Mouse (Mus musculus) lung, adult 2 months (tissue): ENCODE results near the gene Ndufa4. TPM values are rescaled to one million over a fixed set of nuclear protein-coding genes. Genes with fewer than 3 reads are reported as not detected.
"Not testable (repeated sequence)": the region's sequence is repeated elsewhere in the genome, so short reads cannot be mapped to it uniquely, and the experiment has no call there.

Source experiments
- DNase-seq: peaks from one replicate; pipeline ENCODE4 v3.0.0; 2022
- H3K4me1 ChIP-seq: fragments of 200-500 bp; 2 replicates; pipeline ENCODE4 v1.6.1; 2011; ENCODE audit warnings: low read length; ENCODE audit not compliant: control insufficient read depth, insufficient read depth
- H3K4me3 ChIP-seq: fragments of 200-500 bp; replicated peaks from 2 replicates; pipeline ENCODE3; 2011; ENCODE audit warnings: low read depth, mild to moderate bottlenecking, control low read depth, low read length; ENCODE audit errors: extremely low read depth
- CTCF ChIP-seq: fragments of 200-500 bp; IDR thresholded peaks from 2 replicates; pipeline ENCODE4 v1.5.1; 2011; ENCODE audit warnings: mild to moderate bottlenecking, low read length, control low read depth; ENCODE audit not compliant: insufficient read depth
- POLR2A ChIP-seq: fragments of 200-500 bp; IDR thresholded peaks from 2 replicates; pipeline ENCODE4 v1.6.1; 2011; ENCODE audit warnings: low read depth, mild to moderate bottlenecking, control low read depth, low read length, borderline replicate concordance; ENCODE audit errors: extremely low read depth
- WGBS: fragments of 180-500 bp; shearing (Covaris S2); methylation state at CpG from one replicate; pipeline ENCODE4 v1.1.7; 2018; 5-methylcytosine and 5-hydroxymethylcytosine counted together
- polyA plus RNA-seq: library from polyadenylated mRNA; depleted of rRNA; stranded (reverse); fragments of >200 nt; gene quantifications from 2 replicates; pipeline ENCODE4 v1.2.3, GENCODE M21; 2012; rRNA removed

Gene Ndufa4
- polyA plus RNA-seq, 1 experiment: 373 TPM

DNA sequence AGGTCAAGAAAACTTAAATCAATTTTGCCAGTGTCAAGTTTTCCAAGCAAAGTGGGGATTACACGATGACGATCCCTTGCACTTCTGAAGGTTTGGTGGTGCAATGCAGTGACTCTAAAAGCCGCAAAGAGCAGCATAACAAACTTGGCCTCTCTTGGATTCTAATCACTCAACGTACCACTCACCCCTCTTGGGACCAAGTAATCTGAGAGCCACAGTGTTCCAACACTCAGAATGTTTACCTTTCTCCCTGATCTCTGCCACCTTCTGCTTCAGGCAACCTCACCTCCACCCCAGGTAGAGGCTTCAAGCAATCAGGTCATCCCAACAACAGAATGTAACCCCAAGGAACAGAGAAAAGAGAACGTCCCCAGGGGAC lies 418 bp downstream of the Ndufa4 start:
- no peak for DNase-seq
- Histone ChIP-seq H3K4me3 (peak overlapping the region; percentile 100), H3K4me1 (peaks cover 6% of the 10 kb centered on the region)
- TF ChIP-seq CTCF: no peak
- TF ChIP-seq POLR2A: no peak
- WGBS: under 1% methylated on average over 5 of the region's 5 CpGs

DNA sequence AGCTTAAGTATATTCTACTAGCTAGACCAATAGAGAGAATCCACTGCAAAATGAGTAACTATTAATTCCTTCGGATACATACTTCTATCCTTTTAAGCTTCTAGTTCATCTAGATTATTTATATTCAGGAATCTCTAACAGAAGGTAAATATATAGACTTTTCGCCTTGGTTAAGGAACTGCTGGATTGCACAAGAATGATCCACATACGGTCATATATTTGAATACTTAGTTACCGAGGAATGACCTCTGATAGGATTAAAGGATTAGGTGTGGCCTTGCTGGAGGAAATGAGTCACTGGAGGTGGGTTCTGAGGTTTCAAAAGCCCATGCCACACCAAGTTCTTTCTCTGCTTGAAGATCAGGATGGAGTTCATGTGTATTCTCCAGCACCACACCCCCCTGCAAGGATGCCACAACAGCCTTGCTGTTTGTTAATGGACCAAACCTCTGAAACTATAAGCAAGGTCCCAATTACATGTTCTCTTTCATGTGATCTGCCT lies 6.4 kb downstream of the Ndufa4 start:
- DNase-seq: no peak
- no peaks in the 10 kb centered on the region for H3K4me1 ChIP-seq
- no peak for TF ChIP-seq CTCF
- TF ChIP-seq POLR2A: no peak
- no peak overlapping the region for H3K4me3 ChIP-seq
- WGBS: 84% methylated on average over 4 of the region's 4 CpGs

DNA sequence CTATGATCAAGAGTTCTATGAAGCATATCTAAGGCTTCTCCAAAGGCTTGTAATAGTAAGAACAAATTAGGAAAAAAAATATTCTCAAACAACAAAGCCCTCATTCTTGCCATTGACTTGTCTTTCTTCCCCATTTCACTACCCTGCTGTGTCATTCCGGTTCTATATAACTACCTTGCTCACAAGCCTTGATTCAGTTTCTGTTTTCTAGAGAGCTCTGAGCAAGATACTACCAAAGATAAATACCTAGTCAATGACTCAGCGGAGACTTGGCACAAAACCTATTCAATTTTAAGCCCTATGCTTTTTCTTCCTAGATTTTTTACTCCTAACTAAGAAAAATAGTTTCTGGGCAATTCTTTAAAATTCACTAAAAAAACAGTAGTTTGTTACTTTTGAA lies 31.9 kb downstream of the Ndufa4 start:
- not testable (repeated sequence) for H3K4me3 ChIP-seq, DNase-seq, H3K4me1 ChIP-seq
- WGBS: no CpG with 5 or more reads among the region's 2 CpGs

Other genes starting within 250 kb of the Ndufa4 start
- gene Phf14, start 312 bp upstream of the Ndufa4 start, polyA plus RNA-seq: 3.8 and 6.6 TPM in 2 replicates